Mouse (Mus musculus) heart, embryonic 13.5 days (tissue): ENCODE data around the gene Grk4. TPM values are rescaled to one million over a fixed set of nuclear protein-coding genes. Genes with fewer than 3 reads are reported as not detected.

Experiments used
- ATAC-seq: fragments of 200-750 bp; cut with Nextera tagmentation; 2 replicates; pipeline ENCODE4 v1.8.0; 2017; ENCODE audit warnings: moderate TSS enrichment; ENCODE audit not compliant: insufficient number of reproducible peaks, low FRiP score, low TSS enrichment; ENCODE audit errors: extremely low read depth
- H3K27ac ChIP-seq: fragments of 300-500 bp; sonication (generic); replicated peaks from 2 replicates; pipeline ENCODE4 v1.5.1; 2015; ENCODE audit warnings: moderate library complexity, mild to moderate bottlenecking, inconsistent platforms
- H3K27me3 ChIP-seq: fragments of 300-500 bp; sonication (generic); replicated peaks from 2 replicates; pipeline ENCODE4 v1.6.1; 2015; ENCODE audit warnings: mild to moderate bottlenecking, inconsistent platforms
- H3K36me3 ChIP-seq: fragments of 300-500 bp; sonication (generic); 2 replicates; pipeline ENCODE4 v1.6.1; 2015; ENCODE audit warnings: mild to moderate bottlenecking, inconsistent platforms
- H3K4me1 ChIP-seq: fragments of 300-500 bp; sonication (generic); 2 replicates; pipeline ENCODE4 v1.6.1; 2015; ENCODE audit warnings: inconsistent platforms
- H3K4me2 ChIP-seq: fragments of 300-500 bp; sonication (generic); 2 replicates; pipeline ENCODE4 v1.6.1; 2015; ENCODE audit warnings: inconsistent platforms, mild to moderate bottlenecking, moderate library complexity
- H3K4me3 ChIP-seq: fragments of 300-500 bp; sonication (generic); 2 replicates; pipeline ENCODE4 v1.5.1; 2015; ENCODE audit warnings: moderate library complexity, mild to moderate bottlenecking, inconsistent platforms
- H3K9ac ChIP-seq: fragments of 300-500 bp; sonication (generic); 2 replicates; pipeline ENCODE4 v1.6.1; 2015; ENCODE audit warnings: inconsistent platforms, mild to moderate bottlenecking, moderate library complexity
- H3K9me3 ChIP-seq: fragments of 300-500 bp; sonication (generic); 2 replicates; pipeline ENCODE4 v1.6.1; 2016; ENCODE audit warnings: inconsistent platforms
- WGBS: fragments of 180-500 bp; shearing (Covaris S2); methylation state at CpG from one replicate; pipeline ENCODE4 v1.1.7; 2015; ENCODE audit warnings: mixed read lengths; 5-methylcytosine and 5-hydroxymethylcytosine counted together
- polyA plus RNA-seq: library from polyadenylated mRNA; unstranded; fragments of >200 nt; fragmentation: Nextera tagmentation; extraction: Ambion mirVana; gene quantifications from 2 replicates; pipeline ENCODE4 v1.2.1, GENCODE M21; 2015

Grk4 gene
- polyA plus RNA-seq, 1 experiment from 2014 or later = 2.4 TPM

DNA sequence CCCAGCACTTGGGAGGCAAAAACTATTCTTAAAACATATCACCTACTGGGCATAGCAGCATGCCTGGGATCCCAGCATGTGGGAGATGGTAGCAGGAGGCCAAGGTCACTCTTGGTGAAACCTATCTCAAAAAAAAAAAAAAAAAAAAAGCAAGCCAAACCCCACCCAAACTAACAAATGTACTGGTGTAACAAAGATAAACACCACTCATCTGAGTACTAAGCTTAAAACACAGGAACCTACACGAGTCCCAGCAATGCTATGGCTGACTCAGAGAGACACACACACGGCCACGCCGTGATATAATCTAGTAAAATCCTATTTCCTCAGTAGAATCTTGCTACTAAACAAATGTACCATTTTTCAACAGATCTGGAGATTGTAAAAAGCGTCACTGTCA lies 7.2 kb upstream of the Grk4 start:
- 78% methylated on average over 5 of the region's 5 CpGs for WGBS
- Histone ChIP-seq H3K4me3 (no peak overlapping the region), H3K9me3 (no peaks in the 10 kb centered on the region), H3K36me3 (peaks cover 92% of the 10 kb centered on the region), H3K27ac (no peak overlapping the region), H3K9ac (no peak overlapping the region), H3K4me2 (no peak overlapping the region), H3K27me3 (no peaks in the 10 kb centered on the region), H3K4me1 (peaks cover 11% of the 10 kb centered on the region)
- no peak for ATAC-seq

DNA sequence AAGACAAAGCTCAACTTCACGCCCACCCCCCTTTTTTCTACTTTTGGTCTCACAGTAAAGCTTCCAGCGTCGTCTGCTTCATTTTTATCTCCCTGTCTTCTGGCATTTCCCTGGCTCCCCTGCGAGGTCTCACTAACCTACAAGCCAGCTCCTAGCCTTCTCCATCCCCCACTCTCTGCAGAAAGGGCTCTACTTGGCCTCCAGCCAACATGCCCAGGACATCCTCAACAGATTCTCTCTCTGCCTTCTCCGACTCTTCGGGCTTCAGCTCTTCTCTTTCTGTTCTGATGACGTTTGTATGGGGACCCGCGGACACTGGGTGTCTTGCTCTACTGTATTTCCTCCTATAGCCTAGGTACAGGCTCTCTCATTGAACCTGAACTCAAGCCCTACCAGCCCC lies 5.3 kb upstream of the Grk4 start:
- no peaks in the 10 kb centered on the region for H3K9me3 ChIP-seq
- no peak overlapping the region for H3K27ac ChIP-seq
- no peak overlapping the region for H3K4me2 ChIP-seq
- no peak overlapping the region for H3K4me3 ChIP-seq
- H3K9ac ChIP-seq = 0 out of 2 replicates have a peak overlapping the region, but pooled peaks have one; percentile 58
- peaks cover 20% of the 10 kb centered on the region for H3K4me1 ChIP-seq
- no peaks in the 10 kb centered on the region for H3K27me3 ChIP-seq
- WGBS = 43% methylated on average over 9 of the region's 9 CpGs
- ATAC-seq = no peak
- peaks cover 73% of the 10 kb centered on the region for H3K36me3 ChIP-seq

DNA sequence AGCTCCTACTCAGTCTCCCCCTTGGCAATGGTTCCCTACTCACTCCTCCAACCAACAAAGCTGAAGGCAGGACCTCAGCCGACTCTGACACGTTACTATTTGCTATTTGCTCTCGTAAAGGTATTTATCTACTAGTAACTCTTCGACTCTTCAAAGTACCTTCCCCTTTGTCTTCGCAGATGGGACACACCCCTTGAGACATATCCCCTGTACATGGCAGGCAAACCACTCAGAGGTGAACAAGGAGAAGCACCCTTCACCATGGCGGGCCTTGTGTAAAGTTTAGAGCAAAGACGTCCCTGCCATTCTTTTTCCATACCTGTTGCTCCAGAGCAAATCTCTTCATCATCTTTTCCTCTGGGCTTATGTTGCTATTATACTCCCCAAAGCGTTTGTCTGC lies 2.6 kb upstream of the Grk4 start:
- ATAC-seq = no peak
- Histone ChIP-seq H3K27me3 (no peaks in the 10 kb centered on the region), H3K4me1 (peaks cover 28% of the 10 kb centered on the region), H3K4me3 (no peak overlapping the region), H3K27ac (no peak overlapping the region), H3K9me3 (no peaks in the 10 kb centered on the region), H3K4me2 (no peak overlapping the region), H3K36me3 (peaks cover 46% of the 10 kb centered on the region), H3K9ac (no peak overlapping the region)
- WGBS = 91% methylated on average over 8 of the region's 8 CpGs

DNA sequence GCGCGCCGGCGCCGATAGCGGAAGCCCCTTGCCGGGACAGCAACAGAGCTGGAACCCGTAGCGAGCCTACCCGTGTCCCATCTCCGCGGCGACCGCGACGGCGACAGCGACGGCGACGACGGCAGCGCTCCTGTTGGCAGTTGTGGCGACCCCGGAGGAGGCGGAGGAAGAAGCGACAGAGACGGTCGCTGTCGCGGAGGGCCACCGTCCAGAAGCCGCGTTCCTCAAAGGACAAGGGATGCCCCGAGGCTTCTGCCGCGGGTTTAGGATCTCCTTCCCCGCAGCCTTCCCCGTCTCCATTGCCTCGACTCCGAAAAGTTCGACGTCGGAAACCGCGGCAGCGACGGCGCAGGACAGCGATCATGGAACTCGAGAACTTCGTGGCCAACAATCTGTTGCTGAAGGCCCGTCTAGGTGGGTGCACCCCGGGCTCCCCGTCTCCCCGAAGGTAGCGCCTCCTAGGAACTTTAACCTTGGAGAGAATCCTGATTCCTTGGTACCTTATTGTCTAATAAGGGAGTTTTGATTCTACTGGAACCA lies 482 bp downstream of the Grk4 start:
- H3K4me3 ChIP-seq = peak overlapping the region; percentile 85
- H3K27ac ChIP-seq = peak overlapping the region; percentile 92
- under 1% methylated on average over 57 of the region's 57 CpGs for WGBS
- H3K9ac ChIP-seq = peak overlapping the region; percentile 86
- peaks cover 24% of the 10 kb centered on the region for H3K4me1 ChIP-seq
- no peak for ATAC-seq
- H3K4me2 ChIP-seq = peak overlapping the region; percentile 81
- peaks cover 15% of the 10 kb centered on the region for H3K36me3 ChIP-seq
- H3K27me3 ChIP-seq = no peaks in the 10 kb centered on the region
- no peaks in the 10 kb centered on the region for H3K9me3 ChIP-seq

- Histone ChIP-seq H3K4me2 (peak overlapping the region; percentile 81), H3K4me1 (peaks cover 24% of the 10 kb centered on the region), H3K9ac (no peak overlapping the region), H3K27ac (no peak overlapping the region), H3K27me3 (no peaks in the 10 kb centered on the region), H3K4me3 (no peak overlapping the region), H3K9me3 (no peaks in the 10 kb centered on the region), H3K36me3 (peaks cover 8% of the 10 kb centered on the region)
- ATAC-seq = no peak
- 82% methylated on average over 4 of the region's 4 CpGs for WGBS
Observed at GRCm38 (mm10) chr5:34661909-34662308, 1.7 kb downstream of the Grk4 start.

- WGBS = 71% methylated on average over 2 of the region's 2 CpGs
- H3K9ac ChIP-seq = no peak overlapping the region
- H3K4me2 ChIP-seq = no peak overlapping the region
Observed at GRCm38 (mm10) chr5:34663231-34663630, 3.1 kb downstream of the Grk4 start.

DNA sequence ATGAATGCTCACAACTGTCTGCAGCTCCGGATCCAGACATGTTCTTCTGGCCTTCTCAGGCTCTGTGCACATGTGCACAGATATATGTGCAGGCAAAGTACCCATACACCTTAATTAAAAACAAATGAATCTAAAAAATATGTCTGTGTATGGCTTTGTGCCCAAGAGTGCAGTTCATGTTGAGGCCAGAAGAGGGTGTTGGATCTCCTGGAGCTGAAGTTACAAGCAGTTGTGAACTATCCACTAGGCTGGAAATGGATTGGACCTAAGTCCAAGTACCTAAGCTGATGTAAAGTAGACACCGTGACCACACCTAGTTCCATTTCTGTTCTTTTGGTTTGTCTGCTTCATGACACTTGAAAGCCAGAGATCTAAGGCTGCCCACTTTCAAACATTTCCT lies 9.3 kb downstream of the Grk4 start:
- Histone ChIP-seq H3K9me3 (no peaks in the 10 kb centered on the region), H3K4me2 (no peak overlapping the region), H3K27me3 (no peaks in the 10 kb centered on the region), H3K4me1 (no peaks in the 10 kb centered on the region), H3K4me3 (no peak overlapping the region), H3K36me3 (peaks cover 14% of the 10 kb centered on the region), H3K9ac (no peak overlapping the region), H3K27ac (no peak overlapping the region)
- ATAC-seq = no peak
- WGBS = 73% methylated on average over 2 of the region's 2 CpGs

More at GRCm38 (mm10) chr5:34663231-34663630, 3.1 kb downstream of the Grk4 start:
- no peaks in the 10 kb centered on the region for H3K9me3 ChIP-seq
- peaks cover 24% of the 10 kb centered on the region for H3K4me1 ChIP-seq
- H3K36me3 ChIP-seq = 0 out of 2 replicates have a peak, but pooled peaks cover 3% of the 10 kb centered on the region
- no peak for ATAC-seq
- no peak overlapping the region for H3K4me3 ChIP-seq
- no peak overlapping the region for H3K27ac ChIP-seq
- no peaks in the 10 kb centered on the region for H3K27me3 ChIP-seq

GRCm38 (mm10) chr5:34670280-34670679 lies 10.1 kb downstream of the Grk4 start:
- Histone ChIP-seq H3K4me1 (no peaks in the 10 kb centered on the region), H3K4me3 (no peak overlapping the region), H3K9ac (no peak overlapping the region), H3K27ac (no peak overlapping the region), H3K27me3 (no peaks in the 10 kb centered on the region), H3K4me2 (no peak overlapping the region), H3K36me3 (peaks cover 14% of the 10 kb centered on the region), H3K9me3 (no peaks in the 10 kb centered on the region)
- ATAC-seq = no peak
- 82% methylated on average over 4 of the region's 4 CpGs for WGBS

DNA sequence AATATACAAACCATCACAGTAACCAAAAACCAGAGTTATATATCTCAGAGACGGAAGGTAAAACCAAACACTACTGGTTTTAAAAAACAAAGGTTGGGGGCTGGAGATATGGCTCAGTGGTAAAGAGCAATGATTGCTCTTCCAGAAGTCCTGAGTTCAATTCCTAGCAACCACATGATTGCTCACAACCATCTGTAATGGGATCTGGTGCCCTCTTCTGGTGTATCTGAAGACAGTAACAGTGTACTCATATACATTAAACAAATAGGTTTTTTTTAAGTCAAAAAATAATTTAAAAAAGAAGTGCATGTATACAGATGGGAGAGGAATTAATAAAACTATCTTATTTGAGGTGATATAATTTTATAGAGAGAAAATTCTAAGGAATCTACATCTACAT lies 29.7 kb downstream of the Grk4 start:
- Histone ChIP-seq H3K9ac (no peak overlapping the region), H3K27ac (no peak overlapping the region), H3K4me2 (no peak overlapping the region), H3K27me3 (no peaks in the 10 kb centered on the region), H3K4me3 (no peak overlapping the region), H3K9me3 (peaks cover 3% of the 10 kb centered on the region; the same call in 1 of the 2 replicates), H3K4me1 (no peaks in the 10 kb centered on the region), H3K36me3 (no peaks in the 10 kb centered on the region)
- 84% methylated on average over 1 of the region's 1 CpGs for whole genome bisulfite sequencing
- ATAC-seq = no peak

DNA sequence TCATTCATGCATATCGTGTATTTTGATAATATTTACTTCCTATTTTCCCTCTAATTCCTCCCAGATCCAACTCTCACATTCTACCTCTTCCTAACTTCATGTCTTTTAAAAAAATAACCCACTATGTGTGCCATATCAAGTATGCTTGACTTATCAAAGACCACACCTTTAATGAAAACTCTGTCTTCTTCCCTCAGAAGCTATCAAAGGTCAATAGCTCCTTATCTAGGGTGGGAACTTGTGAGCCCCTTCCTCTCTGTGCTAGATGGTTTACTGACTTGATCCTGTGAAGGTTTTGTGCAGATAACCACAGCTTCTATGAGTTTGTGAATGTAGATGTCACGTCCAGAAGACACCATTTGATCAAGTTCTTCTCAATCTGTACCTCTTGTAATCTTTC lies 32.6 kb downstream of the Grk4 start:
- 51% methylated on average over 2 of the region's 2 CpGs for WGBS
- peaks cover 3% of the 10 kb centered on the region; the same call in 1 of the 2 replicates for H3K9me3 ChIP-seq
- no peak overlapping the region for H3K9ac ChIP-seq
- no peak overlapping the region for H3K27ac ChIP-seq
- no peaks in the 10 kb centered on the region for H3K36me3 ChIP-seq
- ATAC-seq = no peak
- no peaks in the 10 kb centered on the region for H3K4me1 ChIP-seq
- no peak overlapping the region for H3K4me2 ChIP-seq
- no peak overlapping the region for H3K4me3 ChIP-seq
- no peaks in the 10 kb centered on the region for H3K27me3 ChIP-seq

GRCm38 (mm10) chr5:34695521-34695920 lies 35.3 kb downstream of the Grk4 start:
- Histone ChIP-seq H3K36me3 (no peaks in the 10 kb centered on the region), H3K4me3 (no peak overlapping the region), H3K27ac (no peak overlapping the region), H3K27me3 (no peaks in the 10 kb centered on the region), H3K4me1 (no peaks in the 10 kb centered on the region), H3K9ac (no peak overlapping the region), H3K4me2 (no peak overlapping the region), H3K9me3 (no peaks in the 10 kb centered on the region)
- ATAC-seq = no peak
- 63% methylated on average over 5 of the region's 5 CpGs for WGBS

DNA sequence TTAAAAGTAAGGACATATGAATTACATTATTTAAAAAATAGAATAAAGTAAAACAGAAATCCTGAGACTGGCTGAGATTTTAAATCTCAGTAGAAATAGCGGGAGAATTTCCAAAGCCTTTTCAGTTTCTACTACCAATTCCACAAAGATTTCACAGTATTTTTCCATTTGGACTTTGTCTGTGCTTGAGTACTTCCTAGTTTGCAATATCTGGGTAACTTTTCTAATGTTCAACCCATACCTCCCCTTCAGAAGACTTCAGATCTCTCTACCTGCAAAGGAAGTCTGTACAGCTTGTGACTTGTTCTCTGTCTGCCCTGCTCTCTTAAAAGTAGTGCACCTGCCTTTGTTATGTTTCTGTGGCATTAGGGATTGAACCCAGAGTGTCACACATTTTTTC lies 48.3 kb downstream of the Grk4 start:
- H3K4me3 ChIP-seq = no peak overlapping the region
- H3K36me3 ChIP-seq = no peaks in the 10 kb centered on the region
- H3K9ac ChIP-seq = no peak overlapping the region
- no peak overlapping the region for H3K27ac ChIP-seq
- no peak overlapping the region for H3K4me2 ChIP-seq
- ATAC-seq = no peak
- WGBS = 71% methylated on average over 1 of the region's 1 CpGs
- no peaks in the 10 kb centered on the region for H3K4me1 ChIP-seq
- H3K9me3 ChIP-seq = no peaks in the 10 kb centered on the region
- no peaks in the 10 kb centered on the region for H3K27me3 ChIP-seq
